Mouse (Mus musculus) small intestine, adult 2 months (tissue): Measurements from ENCODE around the gene Gm13279. TPM values are rescaled to one million over a fixed set of nuclear protein-coding genes. Genes with fewer than 3 reads are reported as not detected.
"Not testable (repeated sequence)": the region's sequence is repeated elsewhere in the genome, so short reads cannot be mapped to it uniquely, and the experiment has no call there.

ENCODE experiments used
- H3K27ac ChIP-seq: fragments of 200-500 bp; 2 replicates; pipeline ENCODE4 v1.5.1; 2012; ENCODE audit warnings: low read depth, low read length, control low read depth, inconsistent platforms; ENCODE audit not compliant: insufficient read depth
- H3K27me3 ChIP-seq: fragments of 200-500 bp; 2 replicates; pipeline ENCODE4 v1.6.1; 2012; ENCODE audit warnings: mild to moderate bottlenecking, moderate library complexity, low read length, inconsistent platforms; ENCODE audit not compliant: control insufficient read depth, insufficient read depth
- H3K36me3 ChIP-seq: fragments of 200-500 bp; 2 replicates; pipeline ENCODE4 v1.6.1; 2012; ENCODE audit warnings: mild to moderate bottlenecking, low read length, control low read depth, inconsistent platforms; ENCODE audit not compliant: control insufficient read depth, insufficient read depth
- H3K4me1 ChIP-seq: fragments of 200-500 bp; 2 replicates; pipeline ENCODE4 v1.6.1; 2012; ENCODE audit warnings: low read length, inconsistent platforms, mixed read lengths; ENCODE audit not compliant: control insufficient read depth, insufficient read depth, insufficient read length
- H3K4me3 ChIP-seq: fragments of 200-500 bp; 2 replicates; pipeline ENCODE4 v1.5.1; 2012; ENCODE audit warnings: low read depth, mild to moderate bottlenecking, control low read depth, inconsistent platforms, low read length, moderate library complexity
- CTCF ChIP-seq: fragments of 200-500 bp; IDR thresholded peaks from 2 replicates; pipeline ENCODE4 v1.5.1; 2012; ENCODE audit warnings: low read depth, mild to moderate bottlenecking, control low read depth, inconsistent platforms, low read length, moderate library complexity, mixed read lengths; ENCODE audit not compliant: insufficient replicate concordance, insufficient read length; ENCODE audit errors: extremely low read depth
- POLR2A ChIP-seq: fragments of 200-500 bp; IDR thresholded peaks from 2 replicates; pipeline ENCODE4 v1.6.1; 2012; ENCODE audit warnings: low read depth, mild to moderate bottlenecking, control low read depth, inconsistent platforms, low read length, moderate library complexity
- WGBS: fragments of 180-500 bp; shearing (Covaris S2); methylation state at CpG from one replicate; pipeline ENCODE4 v1.1.7; 2018; 5-methylcytosine and 5-hydroxymethylcytosine counted together
- polyA plus RNA-seq: library from polyadenylated mRNA; depleted of rRNA; stranded (reverse); fragments of >200 nt; gene quantifications from 2 replicates; pipeline ENCODE4 v1.2.3, GENCODE M21; 2012

Gm13279 gene
- polyA plus RNA-seq, 1 experiment = not detected

DNA sequence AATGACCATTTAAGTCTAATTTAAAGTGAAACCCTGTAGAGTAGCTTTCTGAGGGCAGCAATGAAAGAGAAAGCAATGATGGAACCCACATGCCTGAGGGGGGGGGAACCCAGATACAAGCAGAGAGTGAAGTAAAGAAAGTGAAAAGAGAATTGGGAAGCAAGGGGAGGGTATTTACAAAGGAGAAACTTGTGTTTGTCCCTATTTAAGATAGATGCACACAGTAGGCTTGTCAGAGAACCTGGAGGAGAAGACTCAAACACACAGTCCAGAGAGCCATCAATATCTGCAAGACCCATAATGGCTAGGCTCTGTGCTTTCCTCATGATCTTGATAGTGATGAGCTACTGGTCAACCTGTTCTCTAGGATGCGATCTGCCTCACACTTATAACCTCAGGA is 22.5 kb downstream of the Gm13279 start, which contains the start of gene Ifna11:
Gene Ifna11 (plus strand): TSS at position 301 of the 400 bp plus-strand sequence.
- H3K27ac ChIP-seq = no peak within 1 kb of the TSS
- no peaks in the 10 kb centered on the region for H3K36me3 ChIP-seq
- H3K4me3 ChIP-seq = no peak within 1 kb of the TSS
- no peaks in the 10 kb centered on the region for H3K4me1 ChIP-seq
- H3K27me3 ChIP-seq = no peaks in the 10 kb centered on the region; the same call in 1 of the 2 replicates
- WGBS = 83% methylated on average over 1 of the region's 1 CpGs
- TF ChIP-seq CTCF (no peak), POLR2A (no peak)

DNA sequence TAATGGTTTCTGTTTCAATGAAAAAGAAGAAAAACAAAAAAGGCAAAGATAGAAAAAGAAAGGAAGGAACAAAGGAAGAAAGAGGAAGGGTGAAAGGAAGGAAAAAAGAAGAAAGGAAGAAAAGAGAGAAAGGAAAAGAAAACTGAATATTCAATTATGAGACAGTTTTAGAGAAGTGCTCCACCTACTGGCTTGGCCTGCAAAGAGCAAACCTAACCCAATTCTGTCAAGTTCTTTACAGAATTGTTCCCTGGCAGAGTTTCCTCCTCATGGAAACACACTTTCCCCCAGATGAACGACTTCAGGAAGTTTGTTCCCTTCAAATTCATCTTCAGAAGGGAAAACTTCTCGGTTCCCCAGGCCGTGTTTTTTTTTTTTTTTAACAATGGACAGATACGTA is 25.8 kb downstream of the Gm13279 start:
- TF ChIP-seq CTCF (no peak), POLR2A (no peak)
- 27% methylated on average over 4 of the region's 4 CpGs for WGBS
- no peaks in the 10 kb centered on the region; the same call in 1 of the 2 replicates for H3K27me3 ChIP-seq
- no peaks in the 10 kb centered on the region for H3K36me3 ChIP-seq
- H3K4me3 ChIP-seq = no peak overlapping the region
- no peak overlapping the region for H3K27ac ChIP-seq
- no peaks in the 10 kb centered on the region for H3K4me1 ChIP-seq

DNA sequence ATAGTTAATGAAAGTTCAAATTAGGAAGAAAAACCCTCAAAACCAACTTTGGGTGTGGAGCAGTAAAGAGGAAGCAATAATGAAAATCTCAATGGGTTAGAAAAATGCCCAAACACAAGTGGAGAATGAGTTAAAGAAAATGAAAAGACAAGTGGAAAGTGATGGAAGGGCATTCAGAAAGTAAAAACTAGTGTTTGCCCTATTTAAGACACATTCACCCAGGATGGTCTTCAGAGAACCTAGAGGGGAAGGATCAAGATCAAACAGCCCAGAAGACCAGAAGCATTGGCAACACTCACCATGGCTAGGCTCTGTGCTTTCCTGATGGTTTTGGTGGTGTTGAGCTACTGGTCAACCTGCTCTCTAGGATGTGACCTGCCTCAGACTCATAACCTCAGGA is 29.9 kb downstream of the Gm13279 start, which contains the start of gene Ifna6:
Gene Ifna6 (plus strand): TSS at position 301 of the 400 bp plus-strand sequence.
- H3K4me1 ChIP-seq, H3K27ac ChIP-seq, H3K27me3 ChIP-seq, H3K36me3 ChIP-seq, H3K4me3 ChIP-seq: not testable (repeated sequence)

DNA sequence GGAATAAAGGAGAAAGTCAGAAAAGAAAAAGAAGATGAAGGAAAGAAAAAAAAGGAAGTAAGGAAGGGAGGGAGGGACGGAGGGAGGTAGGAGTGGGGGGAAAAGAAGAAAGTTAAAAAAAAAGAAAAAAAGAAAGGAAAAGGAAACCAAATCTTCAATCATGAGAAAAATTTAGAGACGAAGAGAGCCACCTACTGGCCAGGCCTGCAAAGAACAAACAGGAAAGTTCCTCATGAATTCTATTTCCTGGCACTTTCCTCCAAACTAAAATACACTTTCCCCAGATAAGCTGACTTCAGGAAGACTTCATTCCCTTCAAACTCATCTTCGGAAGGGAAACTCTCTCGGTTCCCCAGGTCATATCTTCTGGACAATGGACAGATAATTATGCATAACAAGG is 33.3 kb downstream of the Gm13279 start:
- H3K27me3 ChIP-seq = no peaks in the 10 kb centered on the region
- WGBS = 22% methylated on average over 4 of the region's 4 CpGs
- H3K36me3 ChIP-seq = no peaks in the 10 kb centered on the region
- H3K4me3 ChIP-seq = no peak overlapping the region
- TF ChIP-seq POLR2A (no peak), CTCF (no peak)
- H3K27ac ChIP-seq = no peak overlapping the region
- H3K4me1 ChIP-seq = no peaks in the 10 kb centered on the region

- H3K4me1 ChIP-seq, H3K4me3 ChIP-seq, H3K27me3 ChIP-seq, H3K36me3 ChIP-seq, H3K27ac ChIP-seq: not testable (repeated sequence)
- WGBS = 71% methylated on average over 1 of the region's 1 CpGs
Measured at GRCm38 (mm10) chr4:88835225-88835624, 38.0 kb downstream of the Gm13279 start, which contains the start of gene Ifna5. Ifna5 (plus strand) TSS chr4:88835525.

DNA sequence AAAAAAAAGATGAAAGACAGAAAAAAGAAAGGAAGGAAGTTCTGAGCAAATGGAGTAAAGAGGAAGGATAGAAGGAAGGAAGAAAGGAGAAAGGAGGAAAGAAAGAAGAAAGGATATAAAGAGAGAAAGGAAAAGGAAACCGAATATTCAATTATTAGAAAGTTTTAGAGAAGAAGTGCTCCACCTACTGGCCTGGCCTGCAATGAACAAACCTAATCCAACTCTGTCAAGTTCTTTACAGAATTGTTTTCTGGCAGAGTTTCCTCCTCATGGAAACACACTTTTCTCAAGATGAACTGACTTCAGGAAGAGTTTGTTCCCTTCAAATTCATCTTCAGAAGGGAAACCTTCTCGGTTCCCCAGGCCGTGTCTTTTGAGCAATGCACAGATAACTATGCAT is 41.6 kb downstream of the Gm13279 start:
- WGBS = 35% methylated on average over 3 of the region's 3 CpGs
- no peak for TF ChIP-seq CTCF
- no peak overlapping the region for H3K27ac ChIP-seq
- no peaks in the 10 kb centered on the region for H3K36me3 ChIP-seq
- peaks cover 3% of the 10 kb centered on the region; the same call in 1 of the 2 replicates for H3K27me3 ChIP-seq
- 0 out of 2 replicates have a peak, but pooled peaks cover 2% of the 10 kb centered on the region for H3K4me1 ChIP-seq
- H3K4me3 ChIP-seq = no peak overlapping the region

DNA sequence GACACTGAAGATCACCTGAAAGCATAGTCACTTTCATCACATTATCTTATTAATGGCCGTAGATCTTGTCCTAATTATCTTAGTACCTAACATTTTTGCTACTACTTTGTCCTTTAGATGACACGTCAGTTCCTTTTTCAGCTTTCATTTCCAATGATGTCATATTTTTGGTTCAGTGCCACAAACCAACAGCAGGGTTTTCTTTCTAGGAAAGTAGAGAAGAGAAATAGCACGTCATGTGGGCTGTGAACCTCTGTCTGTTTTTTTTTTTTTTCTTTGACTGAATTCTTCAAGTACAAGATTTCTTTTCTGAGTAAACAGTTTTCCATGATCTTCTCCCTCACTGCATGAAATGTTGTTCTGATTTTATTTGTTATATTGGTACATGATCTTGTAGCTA is 42.9 kb downstream of the Gm13279 start:
- no peak overlapping the region for H3K27ac ChIP-seq
- WGBS = 59% methylated on average over 3 of the region's 3 CpGs
- H3K4me3 ChIP-seq = no peak overlapping the region
- 0 out of 2 replicates have a peak, but pooled peaks cover 2% of the 10 kb centered on the region for H3K4me1 ChIP-seq
- no peaks in the 10 kb centered on the region for H3K36me3 ChIP-seq
- TF ChIP-seq CTCF (no peak), POLR2A (no peak)
- H3K27me3 ChIP-seq = peaks cover 3% of the 10 kb centered on the region; the same call in 1 of the 2 replicates

- no peaks in the 10 kb centered on the region for H3K36me3 ChIP-seq
- H3K4me1 ChIP-seq = 0 out of 2 replicates have a peak, but pooled peaks cover 2% of the 10 kb centered on the region
- no peak within 1 kb of the TSS for H3K27ac ChIP-seq
- TF ChIP-seq POLR2A (no peak), CTCF (no peak)
- peaks cover 3% of the 10 kb centered on the region; the same call in 1 of the 2 replicates for H3K27me3 ChIP-seq
- H3K4me3 ChIP-seq = no peak within 1 kb of the TSS
- WGBS = 61% methylated on average over 2 of the region's 2 CpGs
Measured at GRCm38 (mm10) chr4:88841438-88841911, 44.3 kb downstream of the Gm13279 start, which contains the start of gene Ifna4. Ifna4 (plus strand) TSS chr4:88841861.
